In the genomic region with DNA sequence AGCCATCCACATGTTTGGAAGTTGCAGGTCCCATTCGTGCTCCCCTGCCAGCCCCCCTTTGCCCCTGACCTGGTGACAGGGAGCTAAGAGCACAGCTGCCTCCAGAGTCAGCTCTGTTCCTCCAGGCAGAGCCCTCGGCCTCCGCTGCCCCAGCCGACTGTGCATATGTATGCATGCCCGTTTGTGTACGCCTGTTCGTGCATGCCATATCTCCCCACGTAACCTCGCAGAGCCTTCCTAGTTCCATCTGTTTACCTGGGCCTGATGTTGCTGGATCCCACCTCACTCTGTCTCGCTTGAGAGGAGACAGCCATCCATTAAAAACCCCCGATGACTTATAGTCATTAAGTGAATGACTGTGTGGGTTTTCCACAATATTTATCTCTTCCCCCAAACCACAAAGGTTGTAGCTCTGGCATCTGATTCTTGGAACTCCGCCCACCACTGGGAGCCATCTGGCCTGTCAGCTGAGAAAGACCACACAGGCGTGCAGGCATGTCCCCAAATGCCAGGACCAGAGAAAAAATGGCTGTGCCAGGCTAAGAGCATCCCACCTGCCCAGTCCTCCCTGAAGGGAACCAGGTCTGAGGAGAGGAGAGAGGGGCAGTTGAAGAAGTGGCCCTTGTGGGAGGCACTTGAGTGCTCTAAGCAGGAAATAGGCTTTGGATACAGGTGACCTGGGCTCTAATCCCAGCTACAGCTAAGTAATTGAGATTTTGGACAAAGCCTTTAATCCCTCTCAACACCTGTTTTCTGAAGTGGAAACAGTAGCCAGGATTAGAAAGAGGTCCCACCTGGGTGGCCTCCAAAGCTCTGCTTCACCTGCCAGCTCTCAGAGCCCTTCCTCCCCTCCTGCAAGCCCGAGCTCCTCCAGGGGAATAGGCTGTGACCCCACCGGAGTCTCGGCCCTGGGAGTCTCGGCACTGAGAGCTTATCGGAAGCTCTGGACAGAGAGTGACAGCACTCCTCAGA, we compare ENCODE assay signal across 12 mouse cellular contexts. TPM values are rescaled to one million over a fixed set of nuclear protein-coding genes. Genes with fewer than 3 reads are reported as not detected.
A peak's percentile ranks its signal among the peaks of the same experiment; 100 is the strongest.
DNase-seq lines count a peak whose midpoint lies in the region; ATAC-seq and TF ChIP-seq lines count a peak whose summit lies in the region.
"Had no signal": no experiment of that assay in that cellular context is flagged by ENCODE, and none has a peak within 500 bp of the region (broad histone marks: within the 10 kb centered on the region; RNA-seq: fewer than 3 reads in every experiment).

No protein-coding gene starts in this region.

- intact Hi-C loops in left cerebral cortex, postnatal 4 days (cut with DNase I): no loop called here
- intact Hi-C loops in left cerebral cortex, adult 2 months (cut with DNase I): no loop called here

- H3K4me2 ChIP-seq in forebrain, embryonic 12.5 days: no peak overlapping the region
- no peak overlapping the region for H3K4me2 ChIP-seq in embryonic facial prominence, embryonic 13.5 days
- H3K4me2 ChIP-seq: lung, embryonic 15.5 days; neural tube, embryonic 12.5 days had no signal

- no peak overlapping the region for H3K9ac ChIP-seq in forebrain, embryonic 12.5 days
- H3K9ac ChIP-seq in embryonic facial prominence, embryonic 13.5 days: peak overlapping the region; percentile 46; the same call in 1 of the 2 replicates
- H3K9ac ChIP-seq: lung, embryonic 15.5 days; neural tube, embryonic 12.5 days had no signal

- no peak overlapping the region for H3K4me3 ChIP-seq in forebrain, embryonic 10.5 days
- no peak overlapping the region for H3K4me3 ChIP-seq in forebrain, embryonic 12.5 days (replicated peaks)
- H3K4me3 ChIP-seq in left cerebral cortex, adult 2 months: no peak overlapping the region
- H3K4me3 ChIP-seq in embryonic facial prominence, embryonic 13.5 days: no peak overlapping the region
- H3K4me3 ChIP-seq: lung, embryonic 15.5 days; neural tube, embryonic 12.5 days had no signal

- DNase-seq in forebrain, embryonic 10.5 days (ENCODE audit: extremely low spot score, low spot score): no peak
- DNase-seq in left cerebral cortex, postnatal 4 days: peak; percentile 92
- no peak for DNase-seq in left cerebral cortex, adult 2 months (ENCODE audit: extremely low spot score in 1 of 2, low spot score in 2 of 2)
- DNase-seq in brain, embryonic 14.5 days (ENCODE audit: low read depth): peak; percentile 67
- DNase-seq in ovary, adult 18-20 months (ENCODE audit: low spot score): no peak
- no peak for DNase-seq in thymus, postnatal 4 days

- no peak for ATAC-seq in forebrain, embryonic 12.5 days (ENCODE audit: low FRiP score)
- no peak for ATAC-seq in embryonic facial prominence, embryonic 13.5 days (ENCODE audit: insufficient number of reproducible peaks, insufficient read depth, low FRiP score, low TSS enrichment, low read depth)

- TF ChIP-seq POLR2A in brain, embryonic 14.5 days (IDR thresholded peaks at IDR 0.05; ENCODE audit: borderline replicate concordance, extremely low read depth, insufficient read depth, insufficient read length, poor library complexity, severe bottlenecking): no peak

- peaks cover 11% of the 10 kb centered on the region; the same call in 1 of the 2 replicates for H3K27me3 ChIP-seq in forebrain, embryonic 10.5 days (ENCODE audit: poor library complexity, severe bottlenecking)
- 0 out of 2 replicates have a peak, but pooled peaks cover 4% of the 10 kb centered on the region for H3K27me3 ChIP-seq in forebrain, embryonic 12.5 days
- no peaks in the 10 kb centered on the region for H3K27me3 ChIP-seq in embryonic facial prominence, embryonic 13.5 days

- no peak for TF ChIP-seq CTCF in left cerebral cortex, adult 2 months (IDR thresholded peaks at IDR 0.05)
- no peak for TF ChIP-seq CTCF in brain, embryonic 14.5 days (IDR thresholded peaks at IDR 0.05; ENCODE audit: borderline replicate concordance, extremely low read depth, insufficient read depth, insufficient read length)

- 65% methylated on average over 18 of the region's 18 CpGs for WGBS in forebrain, embryonic 10.5 days
- 64% methylated on average over 18 of the region's 18 CpGs for WGBS in forebrain, embryonic 12.5 days
- WGBS in embryonic facial prominence, embryonic 13.5 days: 55% methylated on average over 18 of the region's 18 CpGs

- H3K9me3 ChIP-seq in forebrain, embryonic 10.5 days: no peaks in the 10 kb centered on the region
- H3K9me3 ChIP-seq in forebrain, embryonic 12.5 days: no peaks in the 10 kb centered on the region
- H3K9me3 ChIP-seq in embryonic facial prominence, embryonic 13.5 days: no peaks in the 10 kb centered on the region
- H3K9me3 ChIP-seq: lung, embryonic 15.5 days; neural tube, embryonic 12.5 days had no signal

- H3K27ac ChIP-seq in forebrain, embryonic 10.5 days: 0 out of 2 replicates have a peak overlapping the region, but pooled peaks have one; percentile 44
- no peak overlapping the region for H3K27ac ChIP-seq in forebrain, embryonic 12.5 days
- H3K27ac ChIP-seq in left cerebral cortex, adult 2 months: no peak overlapping the region
- no peak overlapping the region for H3K27ac ChIP-seq in embryonic facial prominence, embryonic 13.5 days
- H3K27ac ChIP-seq: lung, embryonic 15.5 days; neural tube, embryonic 12.5 days had no signal

- peaks cover 54% of the 10 kb centered on the region for H3K4me1 ChIP-seq in forebrain, embryonic 10.5 days
- H3K4me1 ChIP-seq in forebrain, embryonic 12.5 days: peaks cover 17% of the 10 kb centered on the region; the same call in 1 of the 2 replicates
- peaks cover 25% of the 10 kb centered on the region for H3K4me1 ChIP-seq in embryonic facial prominence, embryonic 13.5 days

- H3K36me3 ChIP-seq in forebrain, embryonic 10.5 days (replicated peaks): no peaks in the 10 kb centered on the region
- H3K36me3 ChIP-seq in forebrain, embryonic 12.5 days (replicated peaks): no peaks in the 10 kb centered on the region
- no peaks in the 10 kb centered on the region for H3K36me3 ChIP-seq in embryonic facial prominence, embryonic 13.5 days
- H3K36me3 ChIP-seq: lung, embryonic 15.5 days; neural tube, embryonic 12.5 days had no signal

RNA-seq across cellular contexts. Expression of gene Nat9, which starts 30.1 kb away (rescaled TPM):
- 16.9 and 20.6 TPM in 2 replicates for polyA plus RNA-seq in forebrain, embryonic 10.5 days (2016; fragmentation: Nextera tagmentation; extraction: Ambion mirVana)
- polyA plus RNA-seq in forebrain, embryonic 12.5 days (2016; fragmentation: Nextera tagmentation; extraction: Ambion mirVana): 16.0 and 16.6 TPM in 2 replicates
- 10 to 100 TPM; 12.5 to 15.6 TPM for total RNA-seq in left cerebral cortex, postnatal 4 days (2021)
- 10 to 100 TPM; 23.1 to 25.6 TPM for total RNA-seq in left cerebral cortex, adult 2 months (2021)
- polyA plus RNA-seq in brain, embryonic 14.5 days (2012; rRNA removed): 16.0 and 16.9 TPM in 2 replicates
- 21.2 and 23.9 TPM in 2 replicates for polyA plus RNA-seq in embryonic facial prominence, embryonic 13.5 days (2015; fragmentation: Nextera tagmentation; extraction: Ambion mirVana)

RNA-seq across cellular contexts. Expression of gene Tmem104, which starts 30.4 kb away (rescaled TPM):
- polyA plus RNA-seq in forebrain, embryonic 10.5 days (2016; fragmentation: Nextera tagmentation; extraction: Ambion mirVana): 8.7 and 8.8 TPM in 2 replicates
- polyA plus RNA-seq in forebrain, embryonic 12.5 days (2016; fragmentation: Nextera tagmentation; extraction: Ambion mirVana): 7.9 and 8.4 TPM in 2 replicates
- 10 to 100 TPM; 18.1 to 18.2 TPM for total RNA-seq in left cerebral cortex, postnatal 4 days (2021)
- 10 to 100 TPM; 16.2 to 16.8 TPM for total RNA-seq in left cerebral cortex, adult 2 months (2021)
- 7.1 and 10.7 TPM in 2 replicates for polyA plus RNA-seq in brain, embryonic 14.5 days (2012; rRNA removed)
- polyA plus RNA-seq in embryonic facial prominence, embryonic 13.5 days (2015; fragmentation: Nextera tagmentation; extraction: Ambion mirVana): 11.9 and 13.9 TPM in 2 replicates

RNA-seq across cellular contexts. Expression of gene Grin2c, which starts 49.3 kb away (rescaled TPM):
- not detected in 2 replicates for polyA plus RNA-seq in forebrain, embryonic 10.5 days (2016; fragmentation: Nextera tagmentation; extraction: Ambion mirVana)
- polyA plus RNA-seq in forebrain, embryonic 12.5 days (2016; fragmentation: Nextera tagmentation; extraction: Ambion mirVana): 0.08 TPM in 1 of 2 replicates, not detected in the other
- 1 to 10 TPM; 1.4 to 2.0 TPM for total RNA-seq in left cerebral cortex, postnatal 4 days (2021)
- total RNA-seq in left cerebral cortex, adult 2 months (2021): 10 to 100 TPM; 37.4 to 40.0 TPM
- polyA plus RNA-seq in brain, embryonic 14.5 days (2012; rRNA removed): 0.89 and 1.2 TPM in 2 replicates
- not detected in 2 replicates for polyA plus RNA-seq in embryonic facial prominence, embryonic 13.5 days (2015; fragmentation: Nextera tagmentation; extraction: Ambion mirVana)
- total RNA-seq: granulocyte monocyte progenitor cell, adult 5-6 weeks had no signal
- polyA plus RNA-seq: kidney, embryonic 14.5 days had no signal

RNA-seq across cellular contexts. Expression of gene Slc9a3r1, which starts 54.6 kb away (rescaled TPM):
- polyA plus RNA-seq in forebrain, embryonic 10.5 days (2016; fragmentation: Nextera tagmentation; extraction: Ambion mirVana): 36.6 and 38.1 TPM in 2 replicates
- polyA plus RNA-seq in forebrain, embryonic 12.5 days (2016; fragmentation: Nextera tagmentation; extraction: Ambion mirVana): 31.3 and 32.2 TPM in 2 replicates
- total RNA-seq in left cerebral cortex, postnatal 4 days (2021): 10 to 100 TPM; 38.7 to 41.3 TPM
- 10 to 100 TPM; 68.8 to 75.2 TPM for total RNA-seq in left cerebral cortex, adult 2 months (2021)
- 31.6 and 40.5 TPM in 2 replicates for polyA plus RNA-seq in brain, embryonic 14.5 days (2012; rRNA removed)
- polyA plus RNA-seq in embryonic facial prominence, embryonic 13.5 days (2015; fragmentation: Nextera tagmentation; extraction: Ambion mirVana): 28.3 and 36.0 TPM in 2 replicates

RNA-seq across cellular contexts. Expression of gene Fdxr, which starts 59.1 kb away (rescaled TPM):
- 16.3 and 17.5 TPM in 2 replicates for polyA plus RNA-seq in forebrain, embryonic 10.5 days (2016; fragmentation: Nextera tagmentation; extraction: Ambion mirVana)
- polyA plus RNA-seq in forebrain, embryonic 12.5 days (2016; fragmentation: Nextera tagmentation; extraction: Ambion mirVana): 16.9 and 17.4 TPM in 2 replicates
- 10 to 100 TPM; 24.4 to 25.8 TPM for total RNA-seq in left cerebral cortex, postnatal 4 days (2021)
- 10 to 100 TPM; 15.9 to 17.9 TPM for total RNA-seq in left cerebral cortex, adult 2 months (2021)
- polyA plus RNA-seq in brain, embryonic 14.5 days (2012; rRNA removed): 26.1 and 32.4 TPM in 2 replicates
- polyA plus RNA-seq in embryonic facial prominence, embryonic 13.5 days (2015; fragmentation: Nextera tagmentation; extraction: Ambion mirVana): 14.5 and 15.3 TPM in 2 replicates

Comparison
In these comparisons a context has a peak if more than half of its experiments do, and no peak if none do; other contexts are left out.
1. DNase-seq: peak in left cerebral cortex, postnatal 4 days (single experiment) and brain, embryonic 14.5 days (single experiment); none in forebrain, embryonic 10.5 days (single experiment), left cerebral cortex, adult 2 months (0 of 2), ovary, adult 18-20 months (single experiment) and thymus, postnatal 4 days (single experiment).